In the genomic region with DNA sequence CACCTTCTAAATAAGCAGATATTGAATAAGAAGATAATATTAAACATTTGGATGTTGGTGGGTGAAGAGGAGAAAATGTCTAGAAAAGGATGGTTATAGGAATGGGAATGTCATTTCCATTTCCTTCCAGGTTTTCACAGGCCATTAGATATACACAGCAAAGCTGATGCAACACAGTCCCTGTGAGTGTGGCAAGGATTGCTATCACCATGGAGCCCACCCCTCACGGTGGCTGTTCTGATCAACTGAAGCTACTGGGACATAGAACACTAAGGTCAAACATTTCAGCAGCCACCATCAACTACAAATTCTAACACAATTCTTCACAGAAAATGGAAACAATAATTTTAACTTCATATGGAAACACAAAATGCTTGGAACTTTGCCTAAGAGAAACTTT, we compare ENCODE assay signal across 24 mouse cellular contexts. TPM values are rescaled to one million over a fixed set of nuclear protein-coding genes. Genes with fewer than 3 reads are reported as not detected.
DNase-seq lines count a peak whose midpoint lies in the region; ATAC-seq and TF ChIP-seq lines count a peak whose summit lies in the region.
"Had no signal": no experiment of that assay in that cellular context is flagged by ENCODE, and none has a peak within 500 bp of the region (broad histone marks: within the 10 kb centered on the region; RNA-seq: fewer than 3 reads in every experiment).

No protein-coding gene starts in this region.

- peak; percentile 52; the same call in 1 of the 2 replicates for ATAC-seq in lung, embryonic 14.5 days (ENCODE audit: insufficient read depth)
- ATAC-seq: activated CD4-positive, CD25-positive, alpha-beta regulatory T cell, adult 4 months; CD4-positive, CD25-positive, alpha-beta regulatory T cell, adult 4 months; Patski had no signal

- H3K4me2 ChIP-seq in lung, embryonic 14.5 days = no peak overlapping the region

- intact Hi-C loops in heart, postnatal 10 days (cut with DNase I) = no loop called here

- H3K9ac ChIP-seq in lung, embryonic 14.5 days = no peak overlapping the region

- peak; percentile 63 for DNase-seq in heart, adult 11 months
- DNase-seq in heart, postnatal 10 days = no peak
- peak; percentile 38 for DNase-seq in lung, embryonic 14.5 days
- no peak for DNase-seq in lung, postnatal 4 days
- DNase-seq: adrenal gland, adult 2 months; adrenal gland, adult 8-10 months; adrenal gland, postnatal 10 days; adrenal gland, postnatal 14 days; adrenal gland, postnatal 25 days; adrenal gland, postnatal 36 days; B cell, adult 2 months; cerebellum, adult 11 months; cerebellum, adult 11-12 months; cerebellum, adult 18-20 months had no signal

- H3K9me3 ChIP-seq in lung, embryonic 14.5 days (ENCODE audit: low read depth, low read length) = no peaks in the 10 kb centered on the region
- H3K9me3 ChIP-seq: G1E had no signal

- 32% methylated on average over 1 of the region's 1 CpGs for WGBS in lung, embryonic 14.5 days

- H3K36me3 ChIP-seq in lung, embryonic 14.5 days (ENCODE audit: insufficient read depth) = no peaks in the 10 kb centered on the region
- H3K36me3 ChIP-seq: G1E had no signal

- TF ChIP-seq CTCF in lung, embryonic 14.5 days (IDR thresholded peaks at IDR 0.05; ENCODE audit: low read depth) = no peak

- H3K4me3 ChIP-seq in lung, embryonic 14.5 days (ENCODE audit: low read depth, low read length) = no peak overlapping the region

- no peaks in the 10 kb centered on the region for H3K4me1 ChIP-seq in lung, embryonic 14.5 days (ENCODE audit: insufficient read depth)

- no peak overlapping the region; the same call in 1 of the 2 replicates for H3K27ac ChIP-seq in lung, embryonic 14.5 days (ENCODE audit: low read depth)

- no peaks in the 10 kb centered on the region for H3K27me3 ChIP-seq in lung, embryonic 14.5 days (ENCODE audit: insufficient read depth, low read length)
- H3K27me3 ChIP-seq: CH12.LX, Patski had no signal

RNA-seq across cellular contexts. Expression of gene Gm21897, which starts 56.7 kb away (rescaled TPM):
- not detected for total RNA-seq in heart, postnatal 10 days (2021)
- polyA plus RNA-seq in lung, embryonic 14.5 days (2014; fragmentation: Nextera tagmentation; extraction: Ambion mirVana) = not detected in 2 replicates
- total RNA-seq: adrenal gland, adult 18-20 months; adrenal gland, adult 2 months; adrenal gland, adult 8-10 months; adrenal gland, postnatal 10 days; adrenal gland, postnatal 14 days; adrenal gland, postnatal 25 days; adrenal gland, postnatal 36 days; adrenal gland, postnatal 4 days; CH12.LX; G1E; MEL had no signal
- polyA plus RNA-seq: activated CD4-positive, CD25-positive, alpha-beta regulatory T cell, adult 4 months; adrenal gland, adult 2 months; brain, embryonic 14.5 days; C2C12; CD4-positive, CD25-positive, alpha-beta regulatory T cell, adult 4 months; G1E; Patski had no signal

Comparison
In these comparisons a context has a peak if more than half of its experiments do, and no peak if none do; other contexts are left out.
1. DNase-seq: peak in heart, adult 11 months (single experiment) and lung, embryonic 14.5 days (single experiment); none in heart, postnatal 10 days (0 of 2) and lung, postnatal 4 days (0 of 2).